In genomic region chr7:102483665-102484064, GRCm38 (mm10) we compare ENCODE assay signal across 17 mouse cellular contexts. TPM values are rescaled to one million over a fixed set of nuclear protein-coding genes. Genes with fewer than 3 reads are reported as not detected.
A peak's percentile ranks its signal among the peaks of the same experiment; 100 is the strongest.
DNase-seq lines count a peak whose midpoint lies in the region.
"Had no signal": no experiment of that assay in that cellular context is flagged by ENCODE, and none has a peak within 500 bp of the region (broad histone marks: within the 10 kb centered on the region; RNA-seq: fewer than 3 reads in every experiment).

No protein-coding gene starts in this region.

- DNase-seq in adrenal gland, postnatal 14 days: peak; percentile 35
- no peak for DNase-seq in adrenal gland, postnatal 25 days
- DNase-seq in heart, postnatal 10 days: peak; percentile 20 to 32
- DNase-seq in heart, postnatal 36 days: no peak
- DNase-seq in 416B (ENCODE audit: low read depth): peak; percentile 17
- peak; percentile 27 to 39 for DNase-seq in adrenal gland, postnatal 36 days
- no peak for DNase-seq in kidney, adult 8-10 months
- DNase-seq in left cerebral cortex, postnatal 4 days: no peak
- DNase-seq: cerebellum, adult 11-12 months; cerebellum, postnatal 14 days; gastrocnemius, postnatal 36 days; kidney, postnatal 4 days; lung, adult 2 months; thymus, postnatal 25 days had no signal

- intact Hi-C loops in heart, postnatal 10 days (cut with DNase I): no loop called here
- intact Hi-C loops in heart, postnatal 36 days (cut with DNase I): no loop called here
- intact Hi-C loops in left cerebral cortex, postnatal 4 days (cut with DNase I): no loop called here

RNA-seq across cellular contexts. Expression of gene Olfr543, which starts 2.2 kb away (rescaled TPM):
- not detected in 2 replicates for total RNA-seq in adrenal gland, postnatal 14 days (2021)
- total RNA-seq in adrenal gland, postnatal 25 days (2021): not detected in 2 replicates
- total RNA-seq in heart, postnatal 10 days (2021): not detected
- not detected for total RNA-seq in heart, postnatal 36 days (2021)
- not detected for total RNA-seq in adrenal gland, postnatal 36 days (2021)
- not detected for total RNA-seq in left cerebral cortex, postnatal 4 days (2021)
- total RNA-seq: gastrocnemius, adult 18-20 months; gastrocnemius, postnatal 36 days; left cerebral cortex, postnatal 14 days; neutrophil, adult 5-6 weeks had no signal

RNA-seq across cellular contexts. Expression of gene Olfr544, which starts 4.4 kb away (rescaled TPM):
- total RNA-seq in adrenal gland, postnatal 14 days (2021): not detected in 2 replicates
- total RNA-seq in adrenal gland, postnatal 25 days (2021): not detected in 2 replicates
- not detected for total RNA-seq in heart, postnatal 10 days (2021)
- total RNA-seq in heart, postnatal 36 days (2021): not detected
- not detected for total RNA-seq in adrenal gland, postnatal 36 days (2021)
- not detected for total RNA-seq in left cerebral cortex, postnatal 4 days (2021)
- total RNA-seq: gastrocnemius, adult 18-20 months; gastrocnemius, postnatal 36 days; left cerebral cortex, postnatal 14 days; neutrophil, adult 5-6 weeks had no signal

RNA-seq across cellular contexts. Expression of gene Olfr545, which starts 15.7 kb away (rescaled TPM):
- not detected in 2 replicates for total RNA-seq in adrenal gland, postnatal 14 days (2021)
- total RNA-seq in adrenal gland, postnatal 25 days (2021): not detected in 2 replicates
- total RNA-seq in heart, postnatal 10 days (2021): not detected
- total RNA-seq in heart, postnatal 36 days (2021): not detected
- total RNA-seq in adrenal gland, postnatal 36 days (2021): not detected
- not detected for total RNA-seq in left cerebral cortex, postnatal 4 days (2021)
- total RNA-seq: gastrocnemius, adult 18-20 months; gastrocnemius, postnatal 36 days; left cerebral cortex, postnatal 14 days; neutrophil, adult 5-6 weeks had no signal

RNA-seq across cellular contexts. Expression of gene Rrm1, which starts 42.2 kb away (rescaled TPM):
- 41.7 and 42.2 TPM in 2 replicates for total RNA-seq in adrenal gland, postnatal 14 days (2021)
- total RNA-seq in adrenal gland, postnatal 25 days (2021): 28.2 and 36.0 TPM in 2 replicates
- 10 to 100 TPM; 36.2 to 41.2 TPM for total RNA-seq in heart, postnatal 10 days (2021)
- 10 to 100 TPM in 1 of 2 experiments, 1 to 10 TPM in 1; 9.6 to 10.9 TPM for total RNA-seq in heart, postnatal 36 days (2021)
- total RNA-seq in adrenal gland, postnatal 36 days (2021): 10 to 100 TPM; 19.2 to 21.4 TPM
- 10 to 100 TPM; 24.8 to 25.0 TPM for total RNA-seq in left cerebral cortex, postnatal 4 days (2021)

RNA-seq across cellular contexts. Expression of gene Olfr547, which starts 50.9 kb away (rescaled TPM):
- not detected in 2 replicates for total RNA-seq in adrenal gland, postnatal 14 days (2021)
- total RNA-seq in adrenal gland, postnatal 25 days (2021): not detected in 2 replicates
- not detected for total RNA-seq in heart, postnatal 10 days (2021)
- not detected for total RNA-seq in heart, postnatal 36 days (2021)
- total RNA-seq in adrenal gland, postnatal 36 days (2021): not detected
- not detected for total RNA-seq in left cerebral cortex, postnatal 4 days (2021)
- total RNA-seq: gastrocnemius, adult 18-20 months; gastrocnemius, postnatal 36 days; left cerebral cortex, postnatal 14 days; neutrophil, adult 5-6 weeks had no signal

Comparison
In these comparisons a context has a peak if more than half of its experiments do, and no peak if none do; other contexts are left out.
1. DNase-seq: peak in adrenal gland, postnatal 14 days (single experiment), heart, postnatal 10 days (2 of 2), 416B (single experiment) and adrenal gland, postnatal 36 days (2 of 2); none in adrenal gland, postnatal 25 days (single experiment), heart, postnatal 36 days (0 of 2), kidney, adult 8-10 months (0 of 2) and left cerebral cortex, postnatal 4 days (single experiment).